Mouse (Mus musculus): ENCODE data around the gene Sec23b.

- peak; percentile 65 for TF ChIP-seq POLR2A (IDR thresholded peaks at IDR 0.05; ENCODE audit: low read depth, low read length)
- no peak for TF ChIP-seq CTCF (conservative IDR thresholded peaks at IDR 0.05; ENCODE audit: insufficient read depth, insufficient read length, low read depth, low read length)
Measured at GRCm38 (mm10) chr2:144555820-144556552, at the start of gene Sec23b.

Measured in kidney, adult 2 months (tissue).